Mouse (Mus musculus): ENCODE results near the gene Gpr153. TPM values are rescaled to one million over a fixed set of nuclear protein-coding genes. Genes with fewer than 3 reads are reported as not detected.

Gene Gpr153
- polyA plus RNA-seq, 1 experiment = 6.5 TPM

- Histone ChIP-seq H3K79me2 (ENCODE audit: control insufficient read depth, insufficient read depth) (no peaks in the 10 kb centered on the region), H3K4me3 (no peak overlapping the region), H3ac (ENCODE audit: control insufficient read depth, insufficient read length) (no peak overlapping the region), H3K36me3 (ENCODE audit: control insufficient read depth, insufficient read depth) (no peaks in the 10 kb centered on the region), H3K27me3 (ENCODE audit: control insufficient read depth, insufficient read depth, insufficient read length) (no peaks in the 10 kb centered on the region), H3K4me2 (ENCODE audit: low read depth) (no peak overlapping the region)
- TF ChIP-seq MYOD1 (IDR thresholded peaks at IDR 0.05; ENCODE audit: control insufficient read depth in 1 of 3, insufficient read length in 2 of 3, low read depth in 2 of 3) (peak in 1 of 3 experiments; percentile 17), MAX (IDR thresholded peaks at IDR 0.05; ENCODE audit: low read depth) (no peak)
Observed at GRCm38 (mm10) chr4:152264867-152265568, 9.0 kb upstream of the Gpr153 start.

GRCm38 (mm10) chr4:152265791-152266190 is 8.2 kb upstream of the Gpr153 start:
- H3K4me2 ChIP-seq (ENCODE audit: low read depth) = no peak overlapping the region
- no peaks in the 10 kb centered on the region for H3K36me3 ChIP-seq (ENCODE audit: control insufficient read depth, insufficient read depth)
- no peak overlapping the region for H3ac ChIP-seq (ENCODE audit: control insufficient read depth, insufficient read length)
- no peak overlapping the region for H3K4me3 ChIP-seq
- no peaks in the 10 kb centered on the region for H3K27me3 ChIP-seq (ENCODE audit: control insufficient read depth, insufficient read depth, insufficient read length)
- no peaks in the 10 kb centered on the region for H3K79me2 ChIP-seq (ENCODE audit: control insufficient read depth, insufficient read depth)
- TF ChIP-seq TCF12 (IDR thresholded peaks at IDR 0.05; ENCODE audit: insufficient read depth, poor library complexity, severe bottlenecking) (no peak), SRF (IDR thresholded peaks at IDR 0.05; ENCODE audit: control insufficient read depth, insufficient read length, low read depth) (no peak), CEBPB (IDR thresholded peaks at IDR 0.05; ENCODE audit: insufficient read depth, poor library complexity, severe bottlenecking) (no peak), MYOG (IDR thresholded peaks at IDR 0.05; ENCODE audit: control insufficient read depth in 1 of 3, insufficient read depth in 1 of 3, insufficient read length in 2 of 3, low read depth in 2 of 3) (peak in 2 of 3 experiments; percentile 52 to 64), USF1 (IDR thresholded peaks at IDR 0.05; ENCODE audit: low read depth) (no peak), MYOD1 (IDR thresholded peaks at IDR 0.05; ENCODE audit: control insufficient read depth in 1 of 3, insufficient read length in 2 of 3, low read depth in 2 of 3) (peak in 2 of 3 experiments; percentile 47 to 55), E2F4 (IDR thresholded peaks at IDR 0.05; ENCODE audit: insufficient read depth) (no peak), POLR2A (IDR thresholded peaks at IDR 0.05; ENCODE audit: insufficient read length, low read depth) (no peak)

- Histone ChIP-seq H3K79me2 (ENCODE audit: control insufficient read depth, insufficient read depth) (no peaks in the 10 kb centered on the region), H3ac (ENCODE audit: control insufficient read depth, insufficient read length) (no peak overlapping the region)
- TF ChIP-seq TCF12 (IDR thresholded peaks at IDR 0.05; ENCODE audit: insufficient read depth, poor library complexity, severe bottlenecking) (peak; percentile 75), MYOD1 (IDR thresholded peaks at IDR 0.05; ENCODE audit: control insufficient read depth in 1 of 3, insufficient read length in 2 of 3, low read depth in 2 of 3) (peak; percentile 31 to 77 (median 74)), TCF3 (IDR thresholded peaks at IDR 0.05; ENCODE audit: insufficient read length, low read depth) (peak; percentile 7), POLR2AphosphoS2 (IDR thresholded peaks at IDR 0.05; ENCODE audit: insufficient read length, low read depth) (no peak), SRF (IDR thresholded peaks at IDR 0.05; ENCODE audit: control insufficient read depth, insufficient read length, low read depth) (no peak), MYOG (IDR thresholded peaks at IDR 0.05; ENCODE audit: control insufficient read depth in 1 of 3, insufficient read depth in 1 of 3, insufficient read length in 2 of 3, low read depth in 2 of 3) (peak; percentile 17 to 87 (median 68))
Observed at GRCm38 (mm10) chr4:152266236-152266895, 7.7 kb upstream of the Gpr153 start.

GRCm38 (mm10) chr4:152267748-152268369 is 6.2 kb upstream of the Gpr153 start:
- peak overlapping the region; percentile 56 for H3K4me2 ChIP-seq (ENCODE audit: low read depth)
- TF ChIP-seq E2F4 (IDR thresholded peaks at IDR 0.05; ENCODE audit: insufficient read depth) (no peak), TCF3 (IDR thresholded peaks at IDR 0.05; ENCODE audit: insufficient read length, low read depth) (peak; percentile 96), MAX (IDR thresholded peaks at IDR 0.05; ENCODE audit: low read depth) (no peak), TCF12 (IDR thresholded peaks at IDR 0.05; ENCODE audit: insufficient read depth, poor library complexity, severe bottlenecking) (peak; percentile 96), MYOD1 (IDR thresholded peaks at IDR 0.05; ENCODE audit: control insufficient read depth in 1 of 3, insufficient read length in 2 of 3, low read depth in 2 of 3) (peak; percentile 89 to 99 (median 99)), MYOG (IDR thresholded peaks at IDR 0.05; ENCODE audit: control insufficient read depth in 1 of 3, insufficient read depth in 1 of 3, insufficient read length in 2 of 3, low read depth in 2 of 3) (peak; percentile 73 to 98 (median 95))
- H3K36me3 ChIP-seq (ENCODE audit: control insufficient read depth, insufficient read depth) = no peaks in the 10 kb centered on the region
- no peak overlapping the region for H3K4me3 ChIP-seq
- no peak overlapping the region for H3ac ChIP-seq (ENCODE audit: control insufficient read depth, insufficient read length)
- H3K79me2 ChIP-seq (ENCODE audit: control insufficient read depth, insufficient read depth) = no peaks in the 10 kb centered on the region
- H3K27me3 ChIP-seq (ENCODE audit: control insufficient read depth, insufficient read depth, insufficient read length) = no peaks in the 10 kb centered on the region

More at GRCm38 (mm10) chr4:152266236-152266895, 7.7 kb upstream of the Gpr153 start:
- no peak overlapping the region for H3K4me3 ChIP-seq
- H3K36me3 ChIP-seq (ENCODE audit: control insufficient read depth, insufficient read depth) = no peaks in the 10 kb centered on the region
- H3K27me3 ChIP-seq (ENCODE audit: control insufficient read depth, insufficient read depth, insufficient read length) = no peaks in the 10 kb centered on the region
- H3K4me2 ChIP-seq (ENCODE audit: low read depth) = no peak overlapping the region

- H3K79me2 ChIP-seq (ENCODE audit: control insufficient read depth, insufficient read depth) = no peaks in the 10 kb centered on the region
- no peaks in the 10 kb centered on the region for H3K27me3 ChIP-seq (ENCODE audit: control insufficient read depth, insufficient read depth, insufficient read length)
- TF ChIP-seq MAX (IDR thresholded peaks at IDR 0.05; ENCODE audit: low read depth) = no peak
- TF ChIP-seq SRF (IDR thresholded peaks at IDR 0.05; ENCODE audit: control insufficient read depth, insufficient read length, low read depth) = no peak
- no peak for TF ChIP-seq MYOG (IDR thresholded peaks at IDR 0.05; ENCODE audit: control insufficient read depth in 1 of 3, insufficient read depth in 1 of 3, insufficient read length in 2 of 3, low read depth in 2 of 3)
- no peak for TF ChIP-seq TCF12 (IDR thresholded peaks at IDR 0.05; ENCODE audit: insufficient read depth, poor library complexity, severe bottlenecking)
- TF ChIP-seq MYOD1 (IDR thresholded peaks at IDR 0.05; ENCODE audit: control insufficient read depth in 1 of 3, insufficient read length in 2 of 3, low read depth in 2 of 3) = no peak
- TF ChIP-seq E2F4 (IDR thresholded peaks at IDR 0.05; ENCODE audit: insufficient read depth) = no peak
- TF ChIP-seq POLR2A (IDR thresholded peaks at IDR 0.05; ENCODE audit: insufficient read length, low read depth) = no peak
- TF ChIP-seq CEBPB (IDR thresholded peaks at IDR 0.05; ENCODE audit: insufficient read depth, poor library complexity, severe bottlenecking) = no peak
- no peak for TF ChIP-seq USF1 (IDR thresholded peaks at IDR 0.05; ENCODE audit: low read depth)
- TF ChIP-seq REST (IDR thresholded peaks at IDR 0.05; ENCODE audit: insufficient read depth, insufficient read length) = no peak
- TF ChIP-seq POLR2AphosphoS2 (IDR thresholded peaks at IDR 0.05; ENCODE audit: insufficient read length, low read depth) = no peak
- TF ChIP-seq TCF3 (IDR thresholded peaks at IDR 0.05; ENCODE audit: insufficient read length, low read depth) = no peak
- H3K4me3 ChIP-seq = no peak overlapping the region
- H3K36me3 ChIP-seq (ENCODE audit: control insufficient read depth, insufficient read depth) = no peaks in the 10 kb centered on the region
- no peak overlapping the region for H3K4me2 ChIP-seq (ENCODE audit: low read depth)
- no peak overlapping the region for H3ac ChIP-seq (ENCODE audit: control insufficient read depth, insufficient read length)
Observed at GRCm38 (mm10) chr4:152269967-152270366, 4.1 kb upstream of the Gpr153 start.
